Mouse (Mus musculus) liver, embryonic 15.5 days (tissue): ENCODE measurements around the gene Cmpk2. TPM values are rescaled to one million over a fixed set of nuclear protein-coding genes. Genes with fewer than 3 reads are reported as not detected.
A peak's percentile ranks its signal among the peaks of the same experiment; 100 is the strongest.
"Not testable (repeated sequence)": the region's sequence is repeated elsewhere in the genome, so short reads cannot be mapped to it uniquely, and the experiment has no call there.

Experiments
- ATAC-seq: fragments of 200-750 bp; cut with Nextera tagmentation; 2 replicates; pipeline ENCODE4 v1.8.0; 2017; ENCODE audit warnings: moderate number of reproducible peaks, mild to moderate bottlenecking, moderate library complexity; ENCODE audit not compliant: insufficient read depth
- H3K27ac ChIP-seq: fragments of 300-500 bp; sonication (generic); replicated peaks from 2 replicates; pipeline ENCODE4 v1.5.1; 2015; ENCODE audit warnings: mild to moderate bottlenecking, inconsistent platforms
- H3K27me3 ChIP-seq: fragments of 300-500 bp; sonication (generic); 2 replicates; pipeline ENCODE4 v1.6.1; 2015; ENCODE audit warnings: mild to moderate bottlenecking, inconsistent platforms
- H3K36me3 ChIP-seq: fragments of 300-500 bp; sonication (generic); replicated peaks from 2 replicates; pipeline ENCODE4 v1.6.1; 2015; ENCODE audit warnings: moderate library complexity, mild to moderate bottlenecking, inconsistent platforms
- H3K4me1 ChIP-seq: fragments of 300-500 bp; sonication (generic); replicated peaks from 2 replicates; pipeline ENCODE4 v1.6.1; 2015; ENCODE audit warnings: inconsistent platforms
- H3K4me2 ChIP-seq: fragments of 300-500 bp; sonication (generic); 2 replicates; pipeline ENCODE4 v1.6.1; 2015; ENCODE audit warnings: moderate library complexity, mild to moderate bottlenecking, inconsistent platforms
- H3K4me3 ChIP-seq: fragments of 300-500 bp; sonication (generic); replicated peaks from 2 replicates; pipeline ENCODE4 v1.5.1; 2015; ENCODE audit warnings: mild to moderate bottlenecking, inconsistent platforms
- H3K9ac ChIP-seq: fragments of 300-500 bp; sonication (generic); 2 replicates; pipeline ENCODE4 v1.6.1; 2015; ENCODE audit warnings: moderate library complexity, mild to moderate bottlenecking, inconsistent platforms
- H3K9me3 ChIP-seq: fragments of 300-500 bp; sonication (generic); replicated peaks from 2 replicates; pipeline ENCODE4 v1.6.1; 2016; ENCODE audit warnings: inconsistent platforms
- WGBS: fragments of 180-500 bp; shearing (Covaris S2); methylation state at CpG from one replicate; pipeline ENCODE4 v1.1.7; 2015; ENCODE audit warnings: mixed read lengths; ENCODE audit not compliant: insufficient replicate concordance; 5-methylcytosine and 5-hydroxymethylcytosine counted together
- polyA plus RNA-seq: library from polyadenylated mRNA; unstranded; fragments of >200 nt; fragmentation: Nextera tagmentation; extraction: Ambion mirVana; gene quantifications from 2 replicates; pipeline ENCODE4 v1.2.1, GENCODE M21; 2015

Cmpk2 gene
- polyA plus RNA-seq, result 9.6 and 10.6 TPM in 2 replicates

- WGBS, result under 1% methylated on average over 69 of the region's 69 CpGs
- peak; percentile 46 for ATAC-seq
- peak within 1 kb of the TSS; percentile 93 for H3K27ac ChIP-seq
- peak within 1 kb of the TSS; percentile 88 for H3K9ac ChIP-seq
- H3K27me3 ChIP-seq, result no peaks in the 10 kb centered on the region
- H3K4me2 ChIP-seq, result peak within 1 kb of the TSS; percentile 98
- peaks cover 65% of the 10 kb centered on the region for H3K4me1 ChIP-seq
- H3K36me3 ChIP-seq, result no peaks in the 10 kb centered on the region
- peak within 1 kb of the TSS; percentile 84 for H3K4me3 ChIP-seq
- no peaks in the 10 kb centered on the region for H3K9me3 ChIP-seq
Measured at GRCm38 (mm10) chr12:26469098-26470041, at the start of gene Cmpk2. Gene Cmpk2, plus strand, starts transcription at chr12:26469204.

- Histone ChIP-seq H3K27me3 (no peaks in the 10 kb centered on the region), H3K9me3 (no peaks in the 10 kb centered on the region), H3K27ac (no peak overlapping the region), H3K4me1 (peaks cover 5% of the 10 kb centered on the region), H3K9ac (no peak overlapping the region), H3K36me3 (no peaks in the 10 kb centered on the region), H3K4me2 (no peak overlapping the region), H3K4me3 (no peak overlapping the region)
- ATAC-seq, result no peak
- WGBS, result 76% methylated on average over 2 of the region's 2 CpGs
Measured at GRCm38 (mm10) chr12:26424841-26425240, 44.2 kb upstream of the Cmpk2 start.

GRCm38 (mm10) chr12:26428771-26429170 is 40.2 kb upstream of the Cmpk2 start:
- not testable (repeated sequence) for H3K27ac ChIP-seq, H3K9me3 ChIP-seq, H3K36me3 ChIP-seq, H3K9ac ChIP-seq, H3K4me1 ChIP-seq, H3K27me3 ChIP-seq, H3K4me2 ChIP-seq, ATAC-seq, H3K4me3 ChIP-seq
- 55% methylated on average over 2 of the region's 2 CpGs for WGBS

GRCm38 (mm10) chr12:26436334-26436733 is 32.7 kb upstream of the Cmpk2 start:
- no peaks in the 10 kb centered on the region for H3K36me3 ChIP-seq
- no peaks in the 10 kb centered on the region for H3K27me3 ChIP-seq
- H3K4me2 ChIP-seq, result no peak overlapping the region
- no peak overlapping the region for H3K4me3 ChIP-seq
- H3K9ac ChIP-seq, result no peak overlapping the region
- no peak overlapping the region for H3K27ac ChIP-seq
- no peaks in the 10 kb centered on the region for H3K9me3 ChIP-seq
- no peaks in the 10 kb centered on the region for H3K4me1 ChIP-seq
- ATAC-seq, result no peak
- 55% methylated on average over 4 of the region's 4 CpGs for WGBS

- Histone ChIP-seq H3K4me2 (no peak overlapping the region), H3K27ac (no peak overlapping the region), H3K4me1 (no peaks in the 10 kb centered on the region), H3K36me3 (no peaks in the 10 kb centered on the region), H3K4me3 (no peak overlapping the region), H3K27me3 (no peaks in the 10 kb centered on the region), H3K9me3 (no peaks in the 10 kb centered on the region), H3K9ac (no peak overlapping the region)
- WGBS, result 71% methylated on average over 3 of the region's 3 CpGs
- no peak for ATAC-seq
Measured at GRCm38 (mm10) chr12:26437950-26438349, 31.1 kb upstream of the Cmpk2 start.

- H3K27me3 ChIP-seq, result no peaks in the 10 kb centered on the region
- H3K4me1 ChIP-seq, result no peaks in the 10 kb centered on the region
- H3K36me3 ChIP-seq, result no peaks in the 10 kb centered on the region
- ATAC-seq, result no peak
- H3K4me3 ChIP-seq, result no peak overlapping the region
- H3K9me3 ChIP-seq, result no peaks in the 10 kb centered on the region
- no peak overlapping the region for H3K27ac ChIP-seq
- no peak overlapping the region for H3K9ac ChIP-seq
- no peak overlapping the region for H3K4me2 ChIP-seq
- WGBS, result 45% methylated on average over 3 of the region's 3 CpGs
Measured at GRCm38 (mm10) chr12:26439366-26439765, 29.6 kb upstream of the Cmpk2 start.

- no peak overlapping the region for H3K27ac ChIP-seq
- H3K9me3 ChIP-seq, result no peaks in the 10 kb centered on the region
- no peaks in the 10 kb centered on the region for H3K36me3 ChIP-seq
- H3K4me2 ChIP-seq, result no peak overlapping the region
- no peaks in the 10 kb centered on the region for H3K27me3 ChIP-seq
- ATAC-seq, result no peak
- no peak overlapping the region for H3K9ac ChIP-seq
- 0% methylated on average over 2 of the region's 2 CpGs for WGBS
- no peak overlapping the region for H3K4me3 ChIP-seq
- H3K4me1 ChIP-seq, result no peaks in the 10 kb centered on the region
Measured at GRCm38 (mm10) chr12:26444054-26444453, 24.9 kb upstream of the Cmpk2 start.

GRCm38 (mm10) chr12:26444511-26444910 is 24.5 kb upstream of the Cmpk2 start:
- WGBS, result 78% methylated on average over 2 of the region's 2 CpGs
- H3K4me1 ChIP-seq, result no peaks in the 10 kb centered on the region
- H3K27ac ChIP-seq, result no peak overlapping the region
- H3K4me3 ChIP-seq, result no peak overlapping the region
- H3K9me3 ChIP-seq, result no peaks in the 10 kb centered on the region
- ATAC-seq, result no peak
- H3K36me3 ChIP-seq, result no peaks in the 10 kb centered on the region
- H3K9ac ChIP-seq, result no peak overlapping the region
- no peak overlapping the region for H3K4me2 ChIP-seq
- no peaks in the 10 kb centered on the region for H3K27me3 ChIP-seq

GRCm38 (mm10) chr12:26446377-26447045 is 22.5 kb upstream of the Cmpk2 start:
- H3K9ac ChIP-seq, result no peak overlapping the region
- H3K27me3 ChIP-seq, result no peaks in the 10 kb centered on the region
- no peak overlapping the region for H3K27ac ChIP-seq
- no peak for ATAC-seq
- 61% methylated on average over 4 of the region's 4 CpGs for WGBS
- H3K4me3 ChIP-seq, result no peak overlapping the region
- no peak overlapping the region for H3K4me2 ChIP-seq
- H3K4me1 ChIP-seq, result peaks cover 4% of the 10 kb centered on the region
- no peaks in the 10 kb centered on the region for H3K36me3 ChIP-seq
- no peaks in the 10 kb centered on the region for H3K9me3 ChIP-seq

- Histone ChIP-seq H3K9ac (no peak overlapping the region), H3K36me3 (no peaks in the 10 kb centered on the region), H3K27me3 (no peaks in the 10 kb centered on the region), H3K4me1 (peaks cover 12% of the 10 kb centered on the region), H3K9me3 (no peaks in the 10 kb centered on the region), H3K4me2 (no peak overlapping the region), H3K4me3 (no peak overlapping the region), H3K27ac (no peak overlapping the region)
- no peak for ATAC-seq
- 71% methylated on average over 2 of the region's 2 CpGs for WGBS
Measured at GRCm38 (mm10) chr12:26449483-26449882, 19.5 kb upstream of the Cmpk2 start.

- no peak overlapping the region for H3K4me3 ChIP-seq
- no peaks in the 10 kb centered on the region for H3K27me3 ChIP-seq
- no peak for ATAC-seq
- WGBS, result 9% methylated on average over 1 of the region's 1 CpGs
- H3K9ac ChIP-seq, result no peak overlapping the region
- no peak overlapping the region for H3K27ac ChIP-seq
- no peaks in the 10 kb centered on the region for H3K9me3 ChIP-seq
- no peak overlapping the region for H3K4me2 ChIP-seq
- H3K36me3 ChIP-seq, result no peaks in the 10 kb centered on the region
- H3K4me1 ChIP-seq, result peaks cover 20% of the 10 kb centered on the region
Measured at GRCm38 (mm10) chr12:26451150-26451549, 17.9 kb upstream of the Cmpk2 start.
